Mouse (Mus musculus) thymus, adult 2 months (tissue): ENCODE results near the gene Col28a1.

Experiments used
- CTCF ChIP-seq: fragments of 200-500 bp; IDR thresholded peaks from 2 replicates; pipeline ENCODE4 v1.5.1; 2012; ENCODE audit warnings: mild to moderate bottlenecking, control low read depth, low read length, moderate library complexity, borderline replicate concordance; ENCODE audit not compliant: control insufficient read depth, poor library complexity, insufficient read depth; ENCODE audit errors: extremely low read depth
- POLR2A ChIP-seq: fragments of 200-500 bp; IDR thresholded peaks from 2 replicates; pipeline ENCODE4 v1.6.1; 2012; ENCODE audit warnings: mild to moderate bottlenecking, low read length, control low read depth, moderate library complexity; ENCODE audit not compliant: control insufficient read depth, poor library complexity, insufficient read depth; ENCODE audit errors: extremely low read depth

GRCm38 (mm10) chr6:8178397-8178941 lies 13.9 kb downstream of the Col28a1 start:
- TF ChIP-seq POLR2A (no peak), CTCF (no peak)
